ENCODE assay signal across 10 mouse cellular contexts in genomic region chr17:37080119-37080518, GRCm38 (mm10). TPM values are rescaled to one million over a fixed set of nuclear protein-coding genes. Genes with fewer than 3 reads are reported as not detected.
DNase-seq lines count a peak whose midpoint lies in the region.
"Had no signal": no experiment of that assay in that cellular context is flagged by ENCODE, and none has a peak within 500 bp of the region (broad histone marks: within the 10 kb centered on the region; RNA-seq: fewer than 3 reads in every experiment).

No protein-coding gene starts in this region.

- intact Hi-C loops in left cerebral cortex, postnatal 14 days (cut with DNase I), result no loop called here
- intact Hi-C loops in left cerebral cortex, postnatal 36 days (cut with DNase I), result no loop called here

- peak; percentile 26 to 36 for DNase-seq in left cerebral cortex, postnatal 14 days (ENCODE audit: low spot score in 2 of 2)
- DNase-seq in left cerebral cortex, postnatal 36 days (ENCODE audit: low spot score in 2 of 2), result no peak
- DNase-seq in embryo, embryonic 10.5 days (ENCODE audit: low spot score), result peak; percentile 18
- peak; percentile 56 for DNase-seq in kidney, adult 9 months
- peak; percentile 22 for DNase-seq in ovary, postnatal 36 days (ENCODE audit: low spot score)
- no peak for DNase-seq in cerebellum, postnatal 4 days (ENCODE audit: low spot score in 2 of 2)
- no peak for DNase-seq in thymus, postnatal 4 days
- DNase-seq: forebrain, postnatal 0 days had no signal

RNA-seq across cellular contexts. Expression of gene Olfr90, which starts 8.2 kb away (rescaled TPM):
- total RNA-seq in left cerebral cortex, postnatal 14 days (2021), result under 1 TPM in 1 of 2 experiments, not detected in 1; 0.13 TPM
- total RNA-seq in left cerebral cortex, postnatal 36 days (2021), result not detected
- total RNA-seq: forebrain, postnatal 0 days had no signal

RNA-seq across cellular contexts. Expression of gene Olfr91, which starts 18.0 kb away (rescaled TPM):
- not detected for total RNA-seq in left cerebral cortex, postnatal 14 days (2021)
- total RNA-seq in left cerebral cortex, postnatal 36 days (2021), result not detected
- total RNA-seq: adrenal gland, postnatal 4 days; forebrain, postnatal 0 days; left cerebral cortex, adult 2 months had no signal

RNA-seq across cellular contexts. Expression of gene Gabbr1, which starts 34.4 kb away (rescaled TPM):
- 100 to 1,000 TPM; 629 to 637 TPM for total RNA-seq in left cerebral cortex, postnatal 14 days (2021)
- total RNA-seq in left cerebral cortex, postnatal 36 days (2021), result 100 to 1,000 TPM; 679 to 696 TPM

RNA-seq across cellular contexts. Expression of gene Olfr92, which starts 39.8 kb away (rescaled TPM):
- not detected for total RNA-seq in left cerebral cortex, postnatal 14 days (2021)
- total RNA-seq in left cerebral cortex, postnatal 36 days (2021), result not detected
- total RNA-seq: adrenal gland, postnatal 4 days; forebrain, postnatal 0 days; left cerebral cortex, adult 2 months had no signal

RNA-seq across cellular contexts. Expression of gene Mog, which starts 56.9 kb away (rescaled TPM):
- total RNA-seq in left cerebral cortex, postnatal 14 days (2021), result 10 to 100 TPM; 23.9 to 46.1 TPM
- 10 to 100 TPM; 48.3 to 87.0 TPM for total RNA-seq in left cerebral cortex, postnatal 36 days (2021)
- total RNA-seq: adrenal gland, postnatal 4 days; forebrain, postnatal 0 days had no signal

Comparison
In these comparisons a context has a peak if more than half of its experiments do, and no peak if none do; other contexts are left out.
1. DNase-seq: peak in left cerebral cortex, postnatal 14 days (2 of 2), embryo, embryonic 10.5 days (single experiment), kidney, adult 9 months (single experiment) and ovary, postnatal 36 days (single experiment); none in left cerebral cortex, postnatal 36 days (0 of 2), cerebellum, postnatal 4 days (0 of 2) and thymus, postnatal 4 days (single experiment).